Mouse (Mus musculus): ENCODE measurements around the gene Pmel. TPM values are rescaled to one million over a fixed set of nuclear protein-coding genes. Genes with fewer than 3 reads are reported as not detected.

Gene Pmel
- polyA plus RNA-seq, 1 experiment from 2014 or later: 2.0 TPM

GRCm38 (mm10) chr10:128673763-128674468, 30.1 kb upstream of the Pmel start, which contains the start of gene Suox:
TSS of gene Suox (minus strand) at chr10:128674073.
- H3K36me3 ChIP-seq (ENCODE audit: insufficient read depth, low read length): no peaks in the 10 kb centered on the region
- H3K27ac ChIP-seq: peak within 1 kb of the TSS; percentile 58
- H3K4me2 ChIP-seq (ENCODE audit: low read length): peak within 1 kb of the TSS; percentile 94
- H3K27me3 ChIP-seq (ENCODE audit: insufficient read depth, low read length): no peaks in the 10 kb centered on the region
- H3K9me3 ChIP-seq (replicated peaks; ENCODE audit: low read length): no peaks in the 10 kb centered on the region
- under 1% methylated on average over 58 of the region's 60 CpGs for WGBS
- peak within 1 kb of the TSS; percentile 61 for H3K9ac ChIP-seq (ENCODE audit: low read depth, low read length)
- DNase-seq (ENCODE audit: low spot score): peak; percentile 93
- H3K4me3 ChIP-seq (replicated peaks; ENCODE audit: low read depth, low read length): peak within 1 kb of the TSS; percentile 74
- TF ChIP-seq CTCF (IDR thresholded peaks at IDR 0.05; ENCODE audit: low read depth): no peak
- peak; percentile 92 for ATAC-seq (replicated peaks; ENCODE audit: low FRiP score, low read depth)
- H3K4me1 ChIP-seq (replicated peaks; ENCODE audit: insufficient read depth, low read length): no peaks in the 10 kb centered on the region

- ATAC-seq (replicated peaks; ENCODE audit: low FRiP score, low read depth) (no peak), DNase-seq (ENCODE audit: low spot score) (peak; percentile 85)
- 2% methylated on average over 9 of the region's 9 CpGs for WGBS
Observed at GRCm38 (mm10) chr10:128674469-128675008, 29.5 kb upstream of the Pmel start.

GRCm38 (mm10) chr10:128695411-128695991, 8.5 kb upstream of the Pmel start:
- peak overlapping the region; percentile 98 for H3K27ac ChIP-seq
- no peaks in the 10 kb centered on the region for H3K9me3 ChIP-seq (replicated peaks; ENCODE audit: low read length)
- TF ChIP-seq CTCF (IDR thresholded peaks at IDR 0.05; ENCODE audit: low read depth): no peak
- H3K4me3 ChIP-seq (replicated peaks; ENCODE audit: low read depth, low read length): peak overlapping the region; percentile 90
- H3K9ac ChIP-seq (ENCODE audit: low read depth, low read length): peak overlapping the region; percentile 94
- H3K36me3 ChIP-seq (ENCODE audit: insufficient read depth, low read length): peaks cover 13% of the 10 kb centered on the region
- no peak; the same call in 1 of the 2 replicates for ATAC-seq (replicated peaks; ENCODE audit: low FRiP score, low read depth)
- DNase-seq (ENCODE audit: low spot score): no peak
- H3K4me1 ChIP-seq (replicated peaks; ENCODE audit: insufficient read depth, low read length): peaks cover 10% of the 10 kb centered on the region; the same call in 1 of the 2 replicates
- peak overlapping the region; percentile 63 for H3K4me2 ChIP-seq (ENCODE audit: low read length)
- H3K27me3 ChIP-seq (ENCODE audit: insufficient read depth, low read length): no peaks in the 10 kb centered on the region
- WGBS: under 1% methylated on average over 22 of the region's 22 CpGs

More at GRCm38 (mm10) chr10:128674469-128675008, 29.5 kb upstream of the Pmel start:
- Histone ChIP-seq H3K36me3 (ENCODE audit: insufficient read depth, low read length) (peaks cover 2% of the 10 kb centered on the region), H3K4me1 (replicated peaks; ENCODE audit: insufficient read depth, low read length) (no peaks in the 10 kb centered on the region), H3K27ac (peak overlapping the region; percentile 58), H3K9me3 (replicated peaks; ENCODE audit: low read length) (no peaks in the 10 kb centered on the region), H3K4me2 (ENCODE audit: low read length) (peak overlapping the region; percentile 94), H3K27me3 (ENCODE audit: insufficient read depth, low read length) (no peaks in the 10 kb centered on the region), H3K4me3 (replicated peaks; ENCODE audit: low read depth, low read length) (peak overlapping the region; percentile 74), H3K9ac (ENCODE audit: low read depth, low read length) (peak overlapping the region; percentile 61)
- peak; percentile 80 for TF ChIP-seq CTCF (IDR thresholded peaks at IDR 0.05; ENCODE audit: low read depth)

DNA sequence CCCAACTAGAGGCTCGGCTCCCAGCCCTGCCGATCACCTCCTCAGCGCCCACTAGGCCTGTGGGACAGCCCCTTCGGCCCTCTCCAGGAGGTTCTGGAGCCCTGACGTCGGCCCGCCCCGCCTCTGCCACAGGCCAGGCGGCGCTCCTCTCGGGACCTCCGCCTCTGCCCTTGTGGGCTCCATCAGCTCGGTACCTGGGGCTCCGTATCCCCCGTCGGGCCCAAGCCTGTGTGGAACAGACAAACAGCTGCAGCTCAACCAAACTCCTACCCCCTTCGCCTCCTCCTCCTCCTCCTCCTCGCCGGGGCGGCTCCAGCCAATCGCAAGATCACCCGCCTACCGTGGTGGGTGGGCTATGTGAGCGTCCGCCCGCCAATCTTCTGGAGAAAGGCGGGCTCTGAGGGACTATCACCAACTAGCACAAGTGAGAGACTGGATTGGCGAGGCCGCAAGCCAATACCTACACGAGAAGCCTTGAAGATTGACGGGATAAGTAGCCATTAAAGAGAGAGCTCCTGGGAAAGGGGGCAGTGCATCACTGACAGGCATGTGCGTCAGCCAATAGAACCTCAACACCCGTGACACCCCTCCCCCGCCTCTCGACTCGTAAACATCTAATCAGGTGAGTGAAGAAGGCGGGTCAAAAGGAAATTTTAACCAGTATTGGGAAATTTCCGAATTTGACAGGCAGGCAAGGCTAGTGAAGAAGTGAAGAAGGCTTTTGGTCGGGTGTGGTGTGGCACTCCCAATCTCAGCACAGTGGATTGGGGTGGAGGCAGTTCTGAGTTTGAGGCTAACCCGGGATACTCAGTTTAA, 7.8 kb upstream of the Pmel start, which contains the start of gene Rab5b:
Gene Rab5b, minus strand, starts transcription at position 273 of the 816 bp plus-strand sequence.
- Histone ChIP-seq H3K4me3 (replicated peaks; ENCODE audit: low read depth, low read length) (peak within 1 kb of the TSS; percentile 90), H3K9me3 (replicated peaks; ENCODE audit: low read length) (no peaks in the 10 kb centered on the region), H3K27ac (peak within 1 kb of the TSS; percentile 98), H3K27me3 (ENCODE audit: insufficient read depth, low read length) (no peaks in the 10 kb centered on the region), H3K9ac (ENCODE audit: low read depth, low read length) (peak within 1 kb of the TSS; percentile 94), H3K4me1 (replicated peaks; ENCODE audit: insufficient read depth, low read length) (peaks cover 10% of the 10 kb centered on the region; the same call in 1 of the 2 replicates), H3K4me2 (ENCODE audit: low read length) (peak within 1 kb of the TSS; percentile 63), H3K36me3 (ENCODE audit: insufficient read depth, low read length) (peaks cover 18% of the 10 kb centered on the region)
- ATAC-seq (replicated peaks; ENCODE audit: low FRiP score, low read depth) (peak; percentile 98), DNase-seq (ENCODE audit: low spot score) (peak; percentile 100)
- TF ChIP-seq CTCF (IDR thresholded peaks at IDR 0.05; ENCODE audit: low read depth): peak; percentile 25
- 1% methylated on average over 40 of the region's 40 CpGs for WGBS

DNA sequence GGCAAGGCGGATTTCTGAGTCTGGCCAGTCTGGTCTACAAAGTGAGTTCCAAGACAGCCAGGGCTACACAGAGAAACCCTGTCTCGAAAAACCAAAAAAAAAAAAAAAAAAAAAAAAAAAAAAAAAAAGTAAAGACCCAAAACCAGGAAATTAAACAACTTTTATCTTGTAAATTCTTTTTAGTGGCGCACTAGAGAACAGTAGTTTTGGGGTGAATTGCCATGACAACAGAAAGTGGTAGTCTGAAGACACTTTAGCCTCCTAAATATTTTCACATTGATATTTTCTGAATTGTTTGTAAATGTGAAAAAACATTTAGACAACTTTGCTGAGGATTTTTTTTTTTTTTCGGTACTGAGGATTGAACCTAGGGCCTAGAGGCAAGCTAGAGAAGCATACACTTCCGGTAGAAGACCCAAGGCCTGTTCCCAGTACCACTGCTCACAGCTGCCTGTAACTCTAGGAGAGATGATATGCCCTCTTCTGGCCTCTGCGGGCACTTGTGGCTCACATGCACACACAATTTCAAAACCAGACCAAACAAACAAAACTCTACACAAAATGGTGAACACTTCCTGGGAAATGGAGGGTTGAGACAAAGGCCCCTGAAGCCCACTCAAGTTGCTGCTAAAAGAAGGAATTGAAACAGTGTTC, 6.8 kb upstream of the Pmel start:
- WGBS: 82% methylated on average over 6 of the region's 6 CpGs
- no peak for DNase-seq (ENCODE audit: low spot score)
- H3K27me3 ChIP-seq (ENCODE audit: insufficient read depth, low read length): no peaks in the 10 kb centered on the region
- peaks cover 10% of the 10 kb centered on the region; the same call in 1 of the 2 replicates for H3K4me1 ChIP-seq (replicated peaks; ENCODE audit: insufficient read depth, low read length)
- no peaks in the 10 kb centered on the region for H3K9me3 ChIP-seq (replicated peaks; ENCODE audit: low read length)
- peak overlapping the region; percentile 39; the same call in 1 of the 2 replicates for H3K27ac ChIP-seq
- no peak overlapping the region for H3K4me3 ChIP-seq (replicated peaks; ENCODE audit: low read depth, low read length)
- H3K4me2 ChIP-seq (ENCODE audit: low read length): no peak overlapping the region; the same call in 1 of the 2 replicates
- H3K36me3 ChIP-seq (ENCODE audit: insufficient read depth, low read length): peaks cover 24% of the 10 kb centered on the region
- no peak overlapping the region for H3K9ac ChIP-seq (ENCODE audit: low read depth, low read length)
- 0 out of 2 replicates have a peak, but pooled peaks have one; percentile 12 for TF ChIP-seq CTCF (IDR thresholded peaks at IDR 0.05; ENCODE audit: low read depth)
- ATAC-seq (replicated peaks; ENCODE audit: low FRiP score, low read depth): no peak
